Mouse (Mus musculus) lung, postnatal 4 days (tissue): ENCODE measurements around the gene Hunk.

Source experiments
- DNase-seq, 2 experiments: peaks; one replicate each; pipeline ENCODE4 v3.0.0; 2021

The Hunk gene

DNA sequence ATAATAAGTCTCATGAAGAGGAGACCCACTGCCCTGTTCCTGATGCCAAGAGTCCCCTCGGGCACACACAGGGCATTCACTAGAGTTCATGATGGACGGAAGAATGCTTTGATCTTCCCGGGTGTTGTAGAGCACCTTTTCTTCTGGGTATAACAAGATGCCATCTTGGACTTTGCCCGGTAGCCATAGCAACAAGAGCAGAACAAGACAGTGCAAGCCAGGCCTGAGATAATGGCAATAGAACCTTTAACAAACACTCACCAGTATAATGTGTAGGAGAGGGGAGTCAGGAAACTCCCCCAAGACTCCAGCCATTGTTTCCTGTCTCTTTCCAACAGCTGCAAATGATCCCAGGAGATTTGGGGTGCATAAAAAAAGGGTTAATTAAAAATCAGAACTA, 8.9 kb downstream of the Hunk start:
- no peak for DNase-seq

DNA sequence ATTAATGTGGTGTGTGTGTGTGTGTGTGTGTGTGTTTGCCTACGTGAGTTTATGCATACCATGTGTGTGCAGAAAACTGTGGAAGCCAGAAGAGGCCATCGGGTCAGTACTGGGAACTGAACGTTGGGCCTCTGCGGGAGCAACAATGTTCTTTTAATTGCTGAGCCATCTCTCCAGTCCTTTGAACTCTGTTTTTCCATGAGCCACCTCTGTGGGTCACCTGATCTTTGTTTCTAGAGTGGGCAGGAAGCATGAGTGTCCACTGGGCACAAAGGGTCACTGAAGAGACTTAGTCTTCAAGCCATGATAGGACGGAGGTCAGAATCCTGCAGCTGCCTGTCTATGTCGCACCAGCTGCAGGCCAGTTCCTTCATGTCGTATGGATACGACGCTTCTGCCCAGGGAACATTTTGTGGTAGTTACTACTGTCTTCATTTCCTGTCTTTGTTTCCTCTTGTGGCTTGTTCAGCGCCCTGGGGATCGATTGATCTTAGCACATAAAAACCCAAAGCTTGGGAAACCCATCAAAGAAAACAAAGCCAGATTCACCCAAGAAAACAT, 10.3 kb downstream of the Hunk start:
- DNase-seq = no peak

DNA sequence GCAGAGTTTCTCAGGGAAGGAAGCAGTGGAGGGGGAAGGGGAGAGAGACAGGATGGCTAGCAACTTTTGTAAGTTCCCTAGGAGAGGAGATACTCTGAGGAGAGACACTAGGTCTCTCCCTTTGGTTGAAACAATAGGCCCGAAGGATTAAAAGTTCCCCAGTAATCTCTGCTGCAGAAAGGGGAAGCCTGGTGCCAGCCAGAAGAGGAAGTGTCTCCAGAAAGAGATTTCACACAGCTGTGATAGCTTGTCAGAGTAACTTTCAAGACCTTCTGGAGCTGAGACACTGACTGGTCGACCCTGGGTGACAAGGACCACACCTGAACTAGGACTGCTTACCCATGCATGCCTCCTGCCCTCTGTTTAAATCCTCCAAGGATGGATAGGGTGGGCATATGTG, 11.1 kb downstream of the Hunk start:
- DNase-seq = no peak

DNA sequence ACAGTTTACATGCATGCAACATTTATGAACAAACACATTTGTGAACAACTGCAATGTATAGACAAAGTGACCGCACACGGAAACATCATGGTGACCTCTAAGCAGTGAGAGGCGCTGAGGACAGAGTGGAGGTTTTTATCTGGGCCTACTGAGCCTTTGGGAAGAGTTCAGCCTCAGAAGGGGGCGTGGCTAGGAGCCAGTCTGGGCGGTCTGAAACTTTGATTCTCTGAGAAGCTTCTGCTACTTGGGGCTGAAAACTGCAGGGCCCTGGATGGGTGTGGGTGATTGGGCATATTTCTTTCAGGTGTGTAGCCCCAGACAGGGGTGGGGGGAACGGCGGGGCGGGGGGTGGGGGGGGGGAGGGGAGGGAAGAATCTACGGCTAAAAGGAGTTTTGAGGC, 14.5 kb downstream of the Hunk start:
- DNase-seq = peak; percentile 51 to 61

DNA sequence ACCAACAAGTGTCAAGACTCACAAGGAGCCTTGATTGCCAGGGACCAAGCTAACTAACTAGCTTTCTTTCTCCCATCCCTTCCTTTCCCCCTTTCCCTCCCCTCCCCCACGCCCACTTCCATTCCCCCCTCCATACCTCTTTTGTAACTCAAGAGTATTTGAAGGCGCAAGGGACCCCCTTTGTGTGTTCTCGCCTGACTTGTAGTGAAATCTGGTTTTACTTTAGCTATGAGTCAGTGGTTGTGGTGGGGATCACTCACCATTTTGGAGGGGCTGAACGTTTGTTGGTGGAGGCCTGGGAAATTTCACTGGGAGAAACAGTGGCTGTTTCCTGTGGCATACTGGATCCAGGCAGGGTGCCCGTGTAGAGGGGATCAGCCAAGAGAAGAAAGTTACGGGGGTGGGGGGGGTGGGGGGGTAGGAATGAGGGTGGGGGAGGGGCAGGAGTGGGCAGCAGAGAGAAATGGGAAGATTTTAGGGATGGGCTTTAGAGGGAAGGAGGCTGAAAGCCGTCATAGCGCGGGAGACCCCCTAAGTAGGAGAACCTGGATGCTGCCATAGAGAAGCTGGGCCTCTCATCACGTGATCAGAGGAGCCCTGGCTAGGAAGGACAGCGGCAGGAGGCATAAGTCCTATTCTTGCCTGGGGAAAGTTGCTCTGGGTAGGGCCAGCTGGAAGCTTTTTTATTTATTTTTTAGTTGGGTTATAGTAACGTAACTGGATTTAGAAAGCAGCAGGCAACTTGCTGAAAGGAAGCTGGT, 15.3 kb downstream of the Hunk start:
- DNase-seq = no peak

DNA sequence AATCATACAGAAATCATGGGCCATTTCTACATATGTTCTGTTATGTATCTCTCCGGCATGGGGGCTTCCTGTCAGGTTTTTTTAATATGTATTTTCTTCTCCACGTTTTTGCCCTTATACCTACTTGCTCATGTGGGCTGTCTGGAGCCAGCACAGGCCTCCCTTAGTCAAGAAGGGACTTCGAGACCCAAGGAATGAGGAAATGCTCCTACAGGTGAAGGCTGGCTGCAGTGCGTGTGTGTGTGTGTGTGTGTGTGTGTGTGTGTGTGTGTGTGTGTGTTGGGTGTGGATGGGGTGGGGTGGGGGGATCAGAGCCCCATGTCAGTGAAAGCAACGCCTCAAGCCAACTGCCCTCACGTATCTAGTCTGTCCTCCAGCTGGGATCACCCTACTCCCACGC, 16.5 kb downstream of the Hunk start:
- no peak for DNase-seq

DNA sequence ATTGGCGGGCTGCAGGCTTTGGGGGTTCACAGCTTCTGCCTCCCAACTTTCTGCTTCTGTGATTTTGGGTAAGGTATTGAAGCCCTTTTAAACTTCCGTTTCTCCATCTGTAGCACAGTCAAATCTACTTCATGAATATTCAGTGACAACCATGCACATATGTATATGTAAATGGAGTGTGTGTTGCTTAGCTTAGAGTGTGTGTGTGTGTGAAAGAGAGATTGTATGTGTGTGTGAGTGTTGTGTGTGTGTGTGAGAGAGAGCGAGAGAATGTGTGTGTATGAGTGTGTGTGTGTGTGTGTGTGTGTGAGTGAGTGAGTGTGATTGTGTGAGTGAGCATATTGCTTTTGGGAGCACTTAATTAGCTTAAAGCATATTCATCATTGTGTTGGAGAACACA, 19.4 kb downstream of the Hunk start:
- DNase-seq = no peak

DNA sequence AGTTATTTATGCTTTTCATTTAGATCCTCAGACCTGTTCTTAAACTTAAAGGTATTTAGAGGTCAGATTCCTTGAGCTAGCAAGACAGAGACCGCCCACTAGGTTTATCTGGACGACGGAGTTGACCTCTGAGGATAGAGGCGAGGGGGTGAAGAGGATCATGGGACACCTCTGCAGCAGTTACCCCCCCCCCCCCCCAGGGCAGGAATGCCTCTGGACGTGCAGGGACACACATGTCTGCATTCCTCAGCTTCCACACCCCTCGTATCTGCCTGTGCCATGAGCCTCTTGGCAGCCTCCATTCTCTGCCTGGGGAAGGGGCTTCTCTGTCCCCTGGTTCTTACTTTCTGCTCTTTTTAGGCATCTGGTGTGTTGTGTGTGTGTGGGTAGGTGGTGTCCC, 19.8 kb downstream of the Hunk start:
- no peak for DNase-seq

DNA sequence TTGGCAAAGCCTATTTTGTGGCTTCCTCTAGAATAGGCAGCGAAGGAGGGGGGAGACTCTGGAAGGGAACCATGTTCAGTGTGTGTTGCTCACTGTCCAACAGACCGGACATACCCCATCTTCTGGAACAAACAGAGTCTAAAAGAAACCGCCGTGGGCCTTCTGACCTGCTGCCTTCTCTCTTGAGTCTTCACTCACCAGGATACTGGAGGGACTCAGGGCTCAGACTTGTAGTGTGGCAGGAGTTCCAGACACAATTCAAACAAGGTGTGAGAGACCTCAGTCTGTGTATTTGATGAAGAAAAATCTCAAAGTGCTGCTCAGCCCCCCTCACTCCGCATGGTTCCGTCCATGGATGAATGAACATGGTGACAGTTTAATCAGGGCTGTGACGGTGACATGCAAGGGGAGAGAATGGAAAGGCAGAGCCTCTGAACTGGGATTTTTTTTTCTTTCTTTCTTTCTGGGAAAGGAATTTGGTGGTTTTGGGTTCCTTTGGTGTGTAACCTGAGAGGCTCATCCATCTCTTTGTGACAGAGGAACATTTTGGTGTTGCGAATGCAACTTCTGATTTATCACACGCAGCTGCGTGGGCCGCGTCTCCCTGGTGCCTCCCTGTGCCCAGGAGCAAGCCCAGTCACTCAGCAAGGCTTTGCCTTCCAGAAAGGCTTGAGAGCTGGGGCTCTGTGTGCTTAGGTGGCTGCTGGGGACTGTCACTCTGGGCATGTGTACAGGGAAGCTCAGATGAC, 21.9 kb downstream of the Hunk start:
- no peak for DNase-seq

DNA sequence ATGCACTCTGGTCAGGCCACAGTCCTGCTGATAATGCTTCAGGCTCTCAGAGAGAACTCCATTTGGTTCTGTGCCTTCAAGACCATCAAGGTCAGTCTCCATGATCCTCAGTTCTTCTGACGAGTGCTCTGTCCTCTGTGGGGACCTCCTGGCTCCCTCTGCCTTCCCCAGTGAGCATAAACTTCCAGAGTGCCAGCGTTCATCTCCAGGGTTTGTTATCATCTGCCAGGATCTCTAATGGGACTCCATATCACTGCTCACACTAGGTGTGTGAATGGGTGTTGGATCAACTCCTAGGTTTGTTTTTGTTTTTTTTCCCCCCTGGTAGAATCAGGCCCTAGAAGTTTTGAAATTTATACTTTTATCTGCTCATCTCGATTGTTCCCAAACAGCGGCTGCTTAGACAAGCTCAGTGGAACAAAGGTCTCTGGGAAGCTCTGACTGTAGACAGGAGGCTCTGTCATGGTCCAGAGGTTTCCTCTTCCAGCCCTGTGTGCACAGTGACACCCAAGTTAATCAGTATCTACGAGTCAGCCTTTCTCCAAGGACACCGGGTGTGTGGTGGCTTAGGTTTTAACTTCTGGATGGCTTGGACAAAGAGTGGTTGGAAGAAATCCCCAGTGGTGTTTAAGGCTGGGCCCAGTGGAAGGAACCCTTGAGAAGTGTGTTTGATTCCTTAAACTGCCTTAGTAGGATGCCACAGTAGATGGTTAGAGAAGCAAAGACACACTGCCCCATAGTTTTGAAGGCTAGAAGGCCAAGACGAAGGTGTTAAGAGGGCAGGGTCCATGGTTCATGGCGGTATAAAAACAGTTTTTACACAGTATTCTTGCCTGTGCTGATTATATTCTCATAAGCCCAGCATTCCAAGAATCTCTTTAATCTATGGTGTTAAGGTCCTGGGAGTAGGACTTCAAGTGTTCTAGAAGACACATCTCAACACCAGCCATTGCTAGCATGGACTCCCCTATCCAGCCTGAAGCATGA, 26.6 kb downstream of the Hunk start:
- DNase-seq = no peak

DNA sequence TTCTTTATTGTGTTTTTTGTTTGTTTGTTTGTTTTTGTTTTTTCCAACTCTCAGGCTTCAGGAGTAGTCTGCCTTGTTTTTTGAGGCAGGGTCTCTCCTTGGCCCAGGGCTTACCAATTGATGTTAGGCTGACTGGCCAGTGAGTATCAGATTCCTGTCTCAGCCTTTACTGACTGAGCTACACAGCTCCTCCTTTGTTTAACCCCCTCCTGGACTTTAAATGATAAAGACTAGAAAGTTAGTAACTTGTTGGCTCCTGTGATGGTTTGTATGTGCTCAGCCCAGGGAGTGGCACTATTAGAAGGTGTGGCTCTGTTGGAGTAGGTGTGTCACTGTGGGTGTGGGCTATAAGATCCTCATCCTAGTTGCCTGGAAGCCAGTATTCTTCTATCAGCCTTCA, 30.8 kb downstream of the Hunk start:
- DNase-seq = no peak

DNA sequence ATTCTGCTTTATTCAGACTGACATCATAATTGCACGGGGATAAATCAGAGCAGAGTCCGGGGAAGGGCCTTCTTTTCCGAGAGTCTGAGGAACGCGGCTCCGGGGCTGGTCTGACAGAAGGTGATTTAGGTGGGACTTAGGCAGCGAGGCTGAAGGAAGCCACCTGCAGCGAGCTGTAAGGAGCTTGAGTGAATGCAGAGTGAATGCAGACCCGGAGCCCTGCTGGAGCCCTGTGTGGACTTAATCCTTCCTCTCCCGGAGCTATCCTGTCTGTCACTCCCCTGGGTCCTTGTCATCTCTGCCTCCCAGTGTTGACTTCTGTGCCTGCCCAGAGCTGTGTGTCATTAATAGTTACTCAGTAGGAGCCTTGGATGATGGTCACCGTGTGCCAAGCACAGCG, 32.8 kb downstream of the Hunk start:
- no peak for DNase-seq

DNA sequence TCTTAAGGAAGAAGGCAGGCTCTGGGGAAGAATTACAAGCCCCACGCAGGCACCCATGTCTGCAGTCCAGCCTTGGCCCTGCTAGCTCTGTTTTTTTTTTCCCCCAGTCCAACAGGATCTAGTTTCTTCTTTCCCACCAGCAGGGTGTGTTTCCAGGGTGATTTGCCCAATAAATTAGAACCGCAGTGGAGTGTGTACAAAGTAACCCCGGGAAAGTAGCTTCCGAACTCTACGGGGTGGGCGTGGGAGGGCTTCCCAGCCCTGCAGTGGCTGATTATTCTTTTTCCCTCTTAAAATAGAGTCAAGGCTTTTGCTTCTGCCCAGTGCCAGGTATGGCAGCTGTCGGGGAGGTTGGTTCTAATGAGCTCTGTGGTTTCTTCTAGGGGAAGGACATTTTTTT, 35.3 kb downstream of the Hunk start:
- no peak for DNase-seq

DNA sequence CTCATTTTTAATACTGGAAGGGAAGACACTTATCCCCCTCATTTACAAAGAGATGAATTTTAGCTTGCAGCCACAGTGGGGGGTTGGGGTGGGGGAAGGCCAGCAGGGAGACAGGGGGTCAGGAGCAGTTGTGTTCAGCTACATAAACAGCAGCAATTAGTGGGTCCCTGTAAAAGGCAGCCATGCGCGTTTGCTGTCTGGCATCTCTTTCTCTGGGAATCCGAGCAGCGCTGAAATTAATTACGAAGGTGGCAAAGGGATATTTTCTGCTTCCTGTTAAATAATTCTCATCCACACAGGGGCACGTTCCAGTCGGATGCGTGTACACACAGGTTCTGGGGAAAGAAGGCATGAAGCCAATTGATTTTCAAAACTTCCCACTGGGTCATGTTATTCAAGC, 35.7 kb downstream of the Hunk start:
- DNase-seq = no peak

DNA sequence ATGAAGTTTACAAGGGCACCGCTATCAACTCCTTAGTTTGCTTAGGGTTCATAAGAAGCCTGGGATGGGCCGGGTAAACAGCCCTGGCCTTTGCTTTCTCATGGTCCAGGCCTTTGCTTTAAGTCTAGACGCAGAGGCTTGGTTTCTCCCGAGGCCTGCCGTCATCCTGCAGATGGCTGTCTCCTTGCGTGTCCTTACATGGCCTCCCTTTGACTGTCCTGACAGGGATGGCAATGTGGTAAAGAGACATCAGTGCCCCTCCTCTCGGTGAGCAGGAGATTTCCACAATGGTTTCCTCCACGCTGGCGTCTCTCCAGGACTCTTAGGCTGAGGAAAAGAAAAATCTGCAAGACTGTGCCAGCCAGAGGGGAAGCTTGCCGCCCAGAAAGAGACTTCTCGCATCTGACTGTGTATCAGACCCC, 36.3 kb downstream of the Hunk start:
- DNase-seq = peak; percentile 56 to 64

DNA sequence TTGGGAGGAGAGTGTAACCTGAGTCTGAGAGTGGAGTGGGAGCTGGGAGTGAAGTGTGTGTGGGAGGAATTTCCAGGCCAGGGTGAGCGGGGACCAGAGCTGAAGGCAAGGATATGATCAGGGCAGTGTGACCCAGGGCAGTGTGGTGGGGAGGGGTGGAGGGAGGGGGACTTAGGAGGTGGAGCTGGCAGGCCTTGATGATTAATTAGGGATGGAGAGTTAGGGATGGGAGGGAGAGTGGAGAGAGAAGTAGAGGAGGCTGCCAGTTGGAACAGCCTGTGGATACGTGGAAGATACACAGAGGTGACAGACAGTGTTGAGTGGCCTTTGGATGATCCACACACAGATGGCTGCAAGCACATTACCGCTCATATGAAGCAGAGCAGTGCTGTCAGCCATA, 38.1 kb downstream of the Hunk start:
- DNase-seq = peak; percentile 7 to 25

DNA sequence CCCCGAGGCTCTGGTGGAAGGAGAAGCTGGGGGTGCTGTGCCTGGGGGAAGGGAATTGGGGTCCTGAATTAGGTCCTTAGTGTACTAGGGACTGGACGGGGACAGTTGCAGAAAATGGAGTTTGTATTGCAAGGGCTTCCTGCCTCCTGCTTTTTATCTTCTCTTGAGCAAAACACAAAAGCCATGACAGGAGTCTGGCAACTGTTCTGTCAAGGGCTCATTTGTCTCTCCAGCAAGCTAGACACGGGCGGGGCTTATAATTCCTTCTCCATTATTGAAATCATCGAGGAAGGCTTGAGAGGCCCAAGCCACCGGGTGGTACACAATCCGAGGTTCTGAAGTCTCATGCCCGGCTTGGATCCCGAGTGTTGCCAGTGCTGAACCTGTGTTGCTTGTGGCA, 38.6 kb downstream of the Hunk start:
- peak; percentile 15 to 30 for DNase-seq

DNA sequence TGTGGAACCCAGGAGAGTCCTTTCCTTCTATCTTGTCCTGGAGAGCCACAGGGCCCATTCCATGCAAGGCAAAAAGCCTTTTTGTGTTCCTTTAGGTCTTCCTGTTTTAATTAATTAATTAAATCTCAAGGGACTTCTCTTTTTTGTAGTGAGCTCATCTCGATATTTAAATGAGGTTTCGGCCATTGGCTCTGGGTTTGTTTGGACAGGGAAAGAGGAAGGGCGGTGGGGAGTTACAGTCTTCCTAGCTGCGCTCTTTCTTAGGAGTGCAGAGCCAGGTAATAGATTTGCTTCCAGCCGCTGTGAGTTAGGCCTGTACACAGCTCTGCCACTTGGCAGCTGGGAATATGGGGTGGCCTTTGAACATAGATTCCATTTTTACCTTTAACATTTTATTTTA, 40.4 kb downstream of the Hunk start:
- no peak for DNase-seq

DNA sequence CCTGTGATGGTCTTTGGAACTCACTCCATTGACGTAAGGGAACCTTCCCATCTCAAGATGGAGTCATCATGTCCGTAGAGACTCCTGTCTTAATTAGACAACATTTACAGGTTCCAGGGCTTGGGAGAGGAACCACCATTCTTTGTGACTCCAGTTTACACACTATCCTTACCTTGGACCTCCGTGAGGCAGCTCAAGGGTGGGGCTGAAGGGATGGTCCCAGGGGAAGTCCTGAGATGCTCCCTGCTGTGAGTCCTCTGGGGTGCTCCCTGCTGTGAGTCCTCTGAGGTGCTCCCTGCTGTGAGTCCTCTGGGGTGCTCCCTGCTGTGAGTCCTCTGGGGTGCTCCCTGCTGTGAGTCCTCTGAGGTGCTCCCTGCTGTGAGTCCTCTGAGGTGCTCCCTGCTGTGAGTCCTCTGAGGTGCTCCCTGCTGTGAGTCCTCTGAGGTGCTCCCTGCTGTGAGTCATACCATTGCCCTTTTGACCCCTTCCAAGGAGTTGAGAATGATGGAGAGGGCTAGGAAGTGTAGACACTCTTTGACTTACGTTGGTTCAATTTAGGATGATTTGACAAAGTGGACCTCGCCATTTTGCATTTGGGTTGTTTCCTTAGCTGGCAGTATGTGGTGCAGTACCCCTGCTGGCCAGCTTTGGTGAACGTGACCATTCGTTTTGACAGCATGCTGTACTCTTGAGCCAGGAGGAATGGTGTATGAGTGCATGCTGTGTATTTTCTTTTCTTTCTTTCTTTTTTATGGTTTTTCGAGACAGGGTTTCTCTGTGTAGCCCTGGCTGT, 42.2 kb downstream of the Hunk start:
- DNase-seq = no peak

DNA sequence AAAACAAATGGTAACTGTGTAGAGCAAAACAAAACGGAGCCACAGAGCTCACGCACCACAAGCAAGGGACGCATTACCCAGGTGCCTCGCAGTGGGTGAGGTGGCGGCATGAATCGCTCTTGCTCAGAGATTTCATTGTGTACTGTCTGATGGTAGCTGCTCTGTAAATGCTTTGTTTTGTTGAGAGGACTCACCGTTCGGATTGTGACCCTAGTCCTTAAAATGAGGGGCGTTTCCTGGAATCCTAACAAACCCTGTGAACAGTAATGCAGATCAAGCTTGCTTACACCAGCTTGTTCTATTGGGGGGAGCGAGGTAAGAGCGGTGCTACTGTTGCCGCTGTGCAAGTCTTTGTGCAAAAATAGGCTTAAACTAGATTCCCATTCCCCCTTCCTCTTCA, 47.7 kb downstream of the Hunk start:
- no peak for DNase-seq

DNA sequence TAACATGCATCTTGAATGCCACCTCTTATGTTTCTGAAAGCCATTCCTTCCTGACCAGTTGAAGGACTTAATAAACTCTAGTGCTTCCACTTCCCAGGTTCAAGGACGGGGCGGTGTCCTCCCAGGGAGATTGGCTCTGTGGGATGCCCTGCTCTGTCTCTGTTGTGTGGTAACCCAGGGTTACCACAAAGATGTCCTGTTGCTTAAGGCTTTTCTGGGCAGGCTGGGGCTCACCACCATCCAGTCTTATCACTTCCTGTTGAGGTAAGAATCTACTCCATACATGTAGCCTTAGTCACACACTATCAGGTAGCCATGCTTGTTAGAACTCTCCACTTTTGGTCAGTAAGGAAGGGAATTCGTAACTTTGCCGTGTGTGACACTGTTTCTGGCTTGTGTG, 49.4 kb downstream of the Hunk start:
- no peak for DNase-seq

DNA sequence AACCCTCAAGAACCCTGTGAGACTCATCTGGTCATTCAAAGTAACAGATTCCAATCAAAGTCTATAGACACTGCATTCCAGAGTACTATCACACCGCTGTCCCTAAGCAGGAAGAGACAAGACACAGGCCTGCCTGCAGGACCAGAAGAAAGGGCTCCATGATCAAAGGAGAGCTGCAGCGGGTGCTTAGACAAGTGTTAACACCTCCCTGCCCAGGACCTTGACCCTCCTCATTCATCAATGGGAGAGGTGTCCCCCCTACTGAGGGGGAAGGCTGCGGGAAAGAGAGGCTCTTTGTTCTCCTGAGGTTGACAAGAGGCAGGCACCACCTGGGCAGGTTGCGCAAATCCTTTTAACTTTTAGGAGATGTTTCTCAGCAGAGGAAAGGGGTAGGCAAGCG, 51.5 kb downstream of the Hunk start:
- DNase-seq = no peak
